Mouse (Mus musculus) liver, embryonic 11.5 days (tissue): ENCODE measurements at regions not wholly inside any gene's neighbourhood (a gene's known extent, or its start where the extent isn't known, plus 50 kb on each side); places are given as distances from the start of the nearest gene placed in this dataset.

Experiments used
- ATAC-seq: fragments of 200-750 bp; cut with Nextera tagmentation; replicated peaks from 2 replicates; pipeline ENCODE4 v1.8.0; 2017; ENCODE audit warnings: moderate number of reproducible peaks, mild to moderate bottlenecking, moderate TSS enrichment, moderate library complexity; ENCODE audit not compliant: low FRiP score
- DNase-seq: peaks from one replicate; pipeline ENCODE4 v3.0.0-alpha.2; 2017; ENCODE audit warnings: low spot score
- H3K27ac ChIP-seq: fragments of 300-500 bp; sonication (generic); 2 replicates; pipeline ENCODE4 v1.5.1; 2014; ENCODE audit warnings: mild to moderate bottlenecking, low read depth, low read length, control low read depth
- H3K27me3 ChIP-seq: fragments of 300-500 bp; sonication (generic); replicated peaks from 2 replicates; pipeline ENCODE4 v1.6.1; 2014; ENCODE audit warnings: low read length, mixed read lengths; ENCODE audit not compliant: control insufficient read depth, insufficient read depth
- H3K36me3 ChIP-seq: fragments of 300-500 bp; sonication (generic); 2 replicates; pipeline ENCODE4 v1.6.1; 2014; ENCODE audit warnings: mild to moderate bottlenecking, low read length, moderate library complexity, mixed read lengths; ENCODE audit not compliant: control insufficient read depth, insufficient read depth
- H3K4me1 ChIP-seq: fragments of 300-500 bp; sonication (generic); replicated peaks from 2 replicates; pipeline ENCODE4 v1.6.1; 2014; ENCODE audit warnings: low read length, mixed read lengths; ENCODE audit not compliant: control insufficient read depth, insufficient read depth
- H3K4me2 ChIP-seq: fragments of 300-500 bp; sonication (generic); 2 replicates; pipeline ENCODE4 v1.6.1; 2014; ENCODE audit warnings: mild to moderate bottlenecking, control low read depth, moderate library complexity
- H3K4me3 ChIP-seq: fragments of 300-500 bp; sonication (generic); 2 replicates; pipeline ENCODE4 v1.5.1; 2014; ENCODE audit warnings: low read depth, low read length, control low read depth
- H3K9ac ChIP-seq: fragments of 300-500 bp; sonication (generic); 2 replicates; pipeline ENCODE4 v1.6.1; 2014; ENCODE audit warnings: low read depth, low read length, control low read depth
- H3K9me3 ChIP-seq: fragments of 300-500 bp; sonication (generic); 2 replicates; pipeline ENCODE4 v1.6.1; 2016; ENCODE audit warnings: low read length, inconsistent platforms, mixed read lengths; ENCODE audit not compliant: control insufficient read depth
- WGBS: fragments of 180-500 bp; shearing (Covaris S2); extraction: QIAGEN DNeasy Blood & Tissue Kit; methylation state at CpG from one replicate; pipeline ENCODE4 v1.1.7; 2014; 5-methylcytosine and 5-hydroxymethylcytosine counted together

- no peaks in the 10 kb centered on the region for H3K9me3 ChIP-seq
- no peak overlapping the region for H3K4me2 ChIP-seq
- DNase-seq (no peak), ATAC-seq (no peak)
- H3K27ac ChIP-seq: no peak overlapping the region
- H3K4me3 ChIP-seq: no peak overlapping the region
- peaks cover 8% of the 10 kb centered on the region for H3K4me1 ChIP-seq
- H3K9ac ChIP-seq: no peak overlapping the region
- no peaks in the 10 kb centered on the region for H3K27me3 ChIP-seq
- no peaks in the 10 kb centered on the region for H3K36me3 ChIP-seq
- WGBS: 92% methylated on average over 9 of the region's 9 CpGs
Measured at GRCm38 (mm10) chr9:116388025-116388424, 212.9 kb upstream of the Tgfbr2 start.

- Histone ChIP-seq H3K27ac (no peak overlapping the region), H3K4me3 (no peak overlapping the region), H3K36me3 (no peaks in the 10 kb centered on the region), H3K9ac (no peak overlapping the region), H3K9me3 (no peaks in the 10 kb centered on the region), H3K27me3 (no peaks in the 10 kb centered on the region), H3K4me1 (peaks cover 8% of the 10 kb centered on the region), H3K4me2 (peak overlapping the region; percentile 2; the same call in 1 of the 2 replicates)
- DNase-seq: peak; percentile 40
- 53% methylated on average over 21 of the region's 21 CpGs for WGBS
- peak; percentile 71 for ATAC-seq
Measured at GRCm38 (mm10) chr9:116384176-116385076, 209.3 kb upstream of the Tgfbr2 start.

GRCm38 (mm10) chr9:116383411-116384101 is 208.4 kb upstream of the Tgfbr2 start:
- 0 out of 2 replicates have a peak, but pooled peaks have one; percentile 2 for ATAC-seq
- H3K9ac ChIP-seq: no peak overlapping the region
- WGBS: 49% methylated on average over 18 of the region's 18 CpGs

GRCm38 (mm10) chr9:116377706-116378105 is 202.5 kb upstream of the Tgfbr2 start:
- no peak overlapping the region for H3K9ac ChIP-seq
- H3K36me3 ChIP-seq: no peaks in the 10 kb centered on the region
- H3K27me3 ChIP-seq: no peaks in the 10 kb centered on the region
- DNase-seq (no peak), ATAC-seq (no peak)
- no peak overlapping the region for H3K4me2 ChIP-seq
- H3K4me3 ChIP-seq: no peak overlapping the region
- no peak overlapping the region for H3K27ac ChIP-seq
- H3K4me1 ChIP-seq: no peaks in the 10 kb centered on the region
- WGBS: 78% methylated on average over 1 of the region's 1 CpGs
- H3K9me3 ChIP-seq: no peaks in the 10 kb centered on the region

More at GRCm38 (mm10) chr9:116383411-116384101, 208.4 kb upstream of the Tgfbr2 start:
- Histone ChIP-seq H3K4me1 (peaks cover 8% of the 10 kb centered on the region), H3K27ac (peak overlapping the region; percentile 0; the same call in 1 of the 2 replicates), H3K36me3 (no peaks in the 10 kb centered on the region), H3K4me3 (no peak overlapping the region), H3K9me3 (no peaks in the 10 kb centered on the region), H3K27me3 (no peaks in the 10 kb centered on the region), H3K4me2 (peak overlapping the region; percentile 2; the same call in 1 of the 2 replicates)
- DNase-seq: no peak

- DNase-seq: no peak
- 75% methylated on average over 12 of the region's 12 CpGs for WGBS
- H3K4me3 ChIP-seq: no peak overlapping the region
- H3K4me1 ChIP-seq: no peaks in the 10 kb centered on the region
- no peaks in the 10 kb centered on the region for H3K36me3 ChIP-seq
- no peaks in the 10 kb centered on the region for H3K27me3 ChIP-seq
- no peak overlapping the region for H3K27ac ChIP-seq
- H3K9me3 ChIP-seq: no peaks in the 10 kb centered on the region
- no peak for ATAC-seq
- no peak overlapping the region for H3K4me2 ChIP-seq
- H3K9ac ChIP-seq: no peak overlapping the region
Measured at GRCm38 (mm10) chr9:116375658-116376357, 200.6 kb upstream of the Tgfbr2 start.

GRCm38 (mm10) chr9:116374343-116374742 is 199.2 kb upstream of the Tgfbr2 start:
- Histone ChIP-seq H3K27ac (no peak overlapping the region), H3K9me3 (no peaks in the 10 kb centered on the region), H3K9ac (no peak overlapping the region), H3K4me3 (no peak overlapping the region), H3K4me2 (no peak overlapping the region), H3K27me3 (no peaks in the 10 kb centered on the region), H3K36me3 (no peaks in the 10 kb centered on the region), H3K4me1 (no peaks in the 10 kb centered on the region)
- DNase-seq (no peak), ATAC-seq (no peak)
- 79% methylated on average over 4 of the region's 4 CpGs for WGBS

- DNase-seq: no peak
- Histone ChIP-seq H3K4me1 (no peaks in the 10 kb centered on the region), H3K36me3 (no peaks in the 10 kb centered on the region), H3K4me3 (no peak overlapping the region), H3K9me3 (no peaks in the 10 kb centered on the region), H3K27ac (no peak overlapping the region), H3K4me2 (no peak overlapping the region), H3K27me3 (no peaks in the 10 kb centered on the region), H3K9ac (no peak overlapping the region)
- 65% methylated on average over 3 of the region's 3 CpGs for WGBS
- no peak for ATAC-seq
Measured at GRCm38 (mm10) chr9:116373396-116373795, 198.2 kb upstream of the Tgfbr2 start.

- Histone ChIP-seq H3K27me3 (no peaks in the 10 kb centered on the region), H3K4me2 (no peak overlapping the region), H3K9me3 (no peaks in the 10 kb centered on the region), H3K27ac (no peak overlapping the region), H3K9ac (no peak overlapping the region), H3K36me3 (no peaks in the 10 kb centered on the region), H3K4me3 (no peak overlapping the region), H3K4me1 (no peaks in the 10 kb centered on the region)
- ATAC-seq (no peak), DNase-seq (no peak)
Measured at GRCm38 (mm10) chr9:116369059-116369718, 194.0 kb upstream of the Tgfbr2 start.
